In genomic region chr1:194663021-194663420, GRCm38 (mm10) we compare ENCODE assay signal across 16 mouse cellular contexts. TPM values are rescaled to one million over a fixed set of nuclear protein-coding genes. Genes with fewer than 3 reads are reported as not detected.
DNase-seq lines count a peak whose midpoint lies in the region; ATAC-seq and TF ChIP-seq lines count a peak whose summit lies in the region.
"Had no signal": no experiment of that assay in that cellular context is flagged by ENCODE, and none has a peak within 500 bp of the region (broad histone marks: within the 10 kb centered on the region; RNA-seq: fewer than 3 reads in every experiment).

No protein-coding gene starts in this region.

- peaks cover 16% of the 10 kb centered on the region for H3K36me3 ChIP-seq in midbrain, embryonic 10.5 days
- H3K36me3 ChIP-seq in midbrain, embryonic 15.5 days (replicated peaks): no peaks in the 10 kb centered on the region
- peaks cover 5% of the 10 kb centered on the region for H3K36me3 ChIP-seq in hindbrain, postnatal 0 days (ENCODE audit: insufficient read depth, low read length)
- H3K36me3 ChIP-seq in neural tube, embryonic 13.5 days: peaks cover 27% of the 10 kb centered on the region
- H3K36me3 ChIP-seq: liver, embryonic 13.5 days had no signal

- H3K9ac ChIP-seq in midbrain, embryonic 15.5 days: no peak overlapping the region
- no peak overlapping the region for H3K9ac ChIP-seq in hindbrain, postnatal 0 days (replicated peaks; ENCODE audit: low read length)
- no peak overlapping the region for H3K9ac ChIP-seq in neural tube, embryonic 13.5 days
- H3K9ac ChIP-seq: liver, embryonic 13.5 days had no signal

- DNase-seq in cerebellum, adult 2 months: no peak
- no peak for DNase-seq in cerebellum, postnatal 4 days (ENCODE audit: low spot score in 2 of 2)
- peak; percentile 74 for DNase-seq in midbrain, embryonic 10.5 days (ENCODE audit: low spot score)
- DNase-seq in hindbrain, postnatal 0 days (ENCODE audit: low spot score): no peak
- no peak for DNase-seq in kidney, postnatal 4 days
- DNase-seq in ovary, postnatal 10 days (ENCODE audit: low spot score): no peak
- DNase-seq: cerebellum, adult 11 months; cerebellum, postnatal 36 days; kidney, adult 9 months; liver, embryonic 13.5 days; retina, postnatal 1 day; spleen, adult 18-20 months; thymus, postnatal 25 days had no signal

- no peaks in the 10 kb centered on the region for H3K27me3 ChIP-seq in cerebellum, adult 2 months (ENCODE audit: control insufficient read depth, insufficient read depth, low read length)
- peaks cover 79% of the 10 kb centered on the region for H3K27me3 ChIP-seq in midbrain, embryonic 10.5 days (ENCODE audit: low read depth, poor library complexity, severe bottlenecking)
- H3K27me3 ChIP-seq in midbrain, embryonic 15.5 days (replicated peaks): no peaks in the 10 kb centered on the region
- H3K27me3 ChIP-seq in hindbrain, postnatal 0 days (ENCODE audit: insufficient read depth, low read length): no peaks in the 10 kb centered on the region
- no peaks in the 10 kb centered on the region for H3K27me3 ChIP-seq in neural tube, embryonic 13.5 days
- H3K27me3 ChIP-seq: liver, embryonic 13.5 days; megakaryocyte, embryonic 14.5 days had no signal

- no peak for TF ChIP-seq POLR2A in cerebellum, adult 2 months (IDR thresholded peaks at IDR 0.05; ENCODE audit: borderline replicate concordance, insufficient read depth, low read length)

- H3K4me2 ChIP-seq in midbrain, embryonic 15.5 days: no peak overlapping the region
- no peak overlapping the region for H3K4me2 ChIP-seq in hindbrain, postnatal 0 days (ENCODE audit: low read depth, low read length)
- H3K4me2 ChIP-seq in neural tube, embryonic 13.5 days: no peak overlapping the region
- H3K4me2 ChIP-seq: liver, embryonic 13.5 days had no signal

- H3K4me1 ChIP-seq in cerebellum, adult 2 months (ENCODE audit: control insufficient read depth, insufficient read depth, low read length): peaks cover 18% of the 10 kb centered on the region
- peaks cover 32% of the 10 kb centered on the region for H3K4me1 ChIP-seq in midbrain, embryonic 10.5 days
- no peaks in the 10 kb centered on the region for H3K4me1 ChIP-seq in midbrain, embryonic 15.5 days
- H3K4me1 ChIP-seq in hindbrain, postnatal 0 days (ENCODE audit: insufficient read depth, low read length): peaks cover 11% of the 10 kb centered on the region
- peaks cover 87% of the 10 kb centered on the region for H3K4me1 ChIP-seq in neural tube, embryonic 13.5 days (replicated peaks)

- no peak for ATAC-seq in midbrain, embryonic 15.5 days (replicated peaks)
- ATAC-seq in hindbrain, postnatal 0 days: peak; percentile 74
- no peak for ATAC-seq in neural tube, embryonic 13.5 days (ENCODE audit: low read depth)

- no peaks in the 10 kb centered on the region for H3K9me3 ChIP-seq in midbrain, embryonic 10.5 days (replicated peaks)
- H3K9me3 ChIP-seq in midbrain, embryonic 15.5 days: no peaks in the 10 kb centered on the region
- no peaks in the 10 kb centered on the region for H3K9me3 ChIP-seq in hindbrain, postnatal 0 days (ENCODE audit: low read length)
- H3K9me3 ChIP-seq in neural tube, embryonic 13.5 days: no peaks in the 10 kb centered on the region
- H3K9me3 ChIP-seq: liver, embryonic 13.5 days; megakaryocyte, embryonic 14.5 days had no signal

- no peak for TF ChIP-seq CTCF in cerebellum, adult 2 months (IDR thresholded peaks at IDR 0.05; ENCODE audit: borderline replicate concordance, insufficient read depth, low read depth, low read length)
- TF ChIP-seq CTCF in hindbrain, postnatal 0 days (IDR thresholded peaks at IDR 0.05; ENCODE audit: low read depth): no peak

- H3K4me3 ChIP-seq in cerebellum, adult 2 months (replicated peaks; ENCODE audit: insufficient read depth, low read depth, low read length): no peak overlapping the region
- no peak overlapping the region for H3K4me3 ChIP-seq in midbrain, embryonic 10.5 days
- no peak overlapping the region for H3K4me3 ChIP-seq in midbrain, embryonic 15.5 days
- no peak overlapping the region for H3K4me3 ChIP-seq in hindbrain, postnatal 0 days (ENCODE audit: low read length)
- no peak overlapping the region for H3K4me3 ChIP-seq in neural tube, embryonic 13.5 days
- H3K4me3 ChIP-seq: liver, embryonic 13.5 days; megakaryocyte, embryonic 14.5 days had no signal

- 0 out of 2 replicates have a peak overlapping the region, but pooled peaks have one; percentile 13 for H3K27ac ChIP-seq in cerebellum, adult 2 months (ENCODE audit: insufficient read depth, low read length)
- no peak overlapping the region for H3K27ac ChIP-seq in midbrain, embryonic 10.5 days (replicated peaks)
- no peak overlapping the region for H3K27ac ChIP-seq in midbrain, embryonic 15.5 days
- no peak overlapping the region for H3K27ac ChIP-seq in hindbrain, postnatal 0 days
- peak overlapping the region; percentile 64 for H3K27ac ChIP-seq in neural tube, embryonic 13.5 days (replicated peaks)
- H3K27ac ChIP-seq: liver, embryonic 13.5 days had no signal

RNA-seq across cellular contexts. Expression of gene Plxna2, which starts 45.0 kb away (rescaled TPM):
- 18.0 and 20.7 TPM in 2 replicates for polyA plus RNA-seq in cerebellum, adult 2 months (2012; rRNA removed)
- 9.2 and 11.2 TPM in 2 replicates for polyA plus RNA-seq in midbrain, embryonic 10.5 days (2016; fragmentation: Nextera tagmentation; extraction: Ambion mirVana)
- 22.4 and 23.8 TPM in 2 replicates for polyA plus RNA-seq in midbrain, embryonic 15.5 days (2015; fragmentation: Nextera tagmentation; extraction: Ambion mirVana)
- 48.2 and 52.0 TPM in 2 replicates for total RNA-seq in hindbrain, postnatal 0 days (2014; rRNA removed)
- 11.1 and 11.7 TPM in 2 replicates for polyA plus RNA-seq in hindbrain, postnatal 0 days (2015; fragmentation: Nextera tagmentation; extraction: Ambion mirVana)
- polyA plus RNA-seq in neural tube, embryonic 13.5 days (2015; fragmentation: Nextera tagmentation; extraction: Ambion mirVana): 42.6 and 50.5 TPM in 2 replicates

Comparison
In these comparisons a context has a peak if more than half of its experiments do, and no peak if none do; other contexts are left out.
1. H3K27ac ChIP-seq: peak in cerebellum, adult 2 months (single experiment) and neural tube, embryonic 13.5 days (single experiment); none in midbrain, embryonic 10.5 days (single experiment), midbrain, embryonic 15.5 days (single experiment) and hindbrain, postnatal 0 days (single experiment).